Mouse (Mus musculus) liver, embryonic 11.5 days (tissue): Measurements from ENCODE around the gene Dock7. TPM values are rescaled to one million over a fixed set of nuclear protein-coding genes. Genes with fewer than 3 reads are reported as not detected.

Source experiments
- ATAC-seq: fragments of 200-750 bp; cut with Nextera tagmentation; replicated peaks from 2 replicates; pipeline ENCODE4 v1.8.0; 2017; ENCODE audit warnings: moderate number of reproducible peaks, mild to moderate bottlenecking, moderate TSS enrichment, moderate library complexity; ENCODE audit not compliant: low FRiP score
- DNase-seq: peaks from one replicate; pipeline ENCODE4 v3.0.0-alpha.2; 2017; ENCODE audit warnings: low spot score
- H3K27ac ChIP-seq: fragments of 300-500 bp; sonication (generic); 2 replicates; pipeline ENCODE4 v1.5.1; 2014; ENCODE audit warnings: mild to moderate bottlenecking, low read depth, low read length, control low read depth
- H3K27me3 ChIP-seq: fragments of 300-500 bp; sonication (generic); replicated peaks from 2 replicates; pipeline ENCODE4 v1.6.1; 2014; ENCODE audit warnings: low read length, mixed read lengths; ENCODE audit not compliant: control insufficient read depth, insufficient read depth
- H3K36me3 ChIP-seq: fragments of 300-500 bp; sonication (generic); 2 replicates; pipeline ENCODE4 v1.6.1; 2014; ENCODE audit warnings: mild to moderate bottlenecking, low read length, moderate library complexity, mixed read lengths; ENCODE audit not compliant: control insufficient read depth, insufficient read depth
- H3K4me1 ChIP-seq: fragments of 300-500 bp; sonication (generic); replicated peaks from 2 replicates; pipeline ENCODE4 v1.6.1; 2014; ENCODE audit warnings: low read length, mixed read lengths; ENCODE audit not compliant: control insufficient read depth, insufficient read depth
- H3K4me2 ChIP-seq: fragments of 300-500 bp; sonication (generic); 2 replicates; pipeline ENCODE4 v1.6.1; 2014; ENCODE audit warnings: mild to moderate bottlenecking, control low read depth, moderate library complexity
- H3K4me3 ChIP-seq: fragments of 300-500 bp; sonication (generic); 2 replicates; pipeline ENCODE4 v1.5.1; 2014; ENCODE audit warnings: low read depth, low read length, control low read depth
- H3K9ac ChIP-seq: fragments of 300-500 bp; sonication (generic); 2 replicates; pipeline ENCODE4 v1.6.1; 2014; ENCODE audit warnings: low read depth, low read length, control low read depth
- H3K9me3 ChIP-seq: fragments of 300-500 bp; sonication (generic); 2 replicates; pipeline ENCODE4 v1.6.1; 2016; ENCODE audit warnings: low read length, inconsistent platforms, mixed read lengths; ENCODE audit not compliant: control insufficient read depth
- WGBS: fragments of 180-500 bp; shearing (Covaris S2); extraction: QIAGEN DNeasy Blood & Tissue Kit; methylation state at CpG from one replicate; pipeline ENCODE4 v1.1.7; 2014; 5-methylcytosine and 5-hydroxymethylcytosine counted together
- polyA plus RNA-seq: library from polyadenylated mRNA; unstranded; fragments of >200 nt; fragmentation: Nextera tagmentation; extraction: Ambion mirVana; gene quantifications from 2 replicates; pipeline ENCODE4 v1.2.1, GENCODE M21; 2014

The Dock7 gene
- polyA plus RNA-seq = 39.0 and 39.9 TPM in 2 replicates

DNA sequence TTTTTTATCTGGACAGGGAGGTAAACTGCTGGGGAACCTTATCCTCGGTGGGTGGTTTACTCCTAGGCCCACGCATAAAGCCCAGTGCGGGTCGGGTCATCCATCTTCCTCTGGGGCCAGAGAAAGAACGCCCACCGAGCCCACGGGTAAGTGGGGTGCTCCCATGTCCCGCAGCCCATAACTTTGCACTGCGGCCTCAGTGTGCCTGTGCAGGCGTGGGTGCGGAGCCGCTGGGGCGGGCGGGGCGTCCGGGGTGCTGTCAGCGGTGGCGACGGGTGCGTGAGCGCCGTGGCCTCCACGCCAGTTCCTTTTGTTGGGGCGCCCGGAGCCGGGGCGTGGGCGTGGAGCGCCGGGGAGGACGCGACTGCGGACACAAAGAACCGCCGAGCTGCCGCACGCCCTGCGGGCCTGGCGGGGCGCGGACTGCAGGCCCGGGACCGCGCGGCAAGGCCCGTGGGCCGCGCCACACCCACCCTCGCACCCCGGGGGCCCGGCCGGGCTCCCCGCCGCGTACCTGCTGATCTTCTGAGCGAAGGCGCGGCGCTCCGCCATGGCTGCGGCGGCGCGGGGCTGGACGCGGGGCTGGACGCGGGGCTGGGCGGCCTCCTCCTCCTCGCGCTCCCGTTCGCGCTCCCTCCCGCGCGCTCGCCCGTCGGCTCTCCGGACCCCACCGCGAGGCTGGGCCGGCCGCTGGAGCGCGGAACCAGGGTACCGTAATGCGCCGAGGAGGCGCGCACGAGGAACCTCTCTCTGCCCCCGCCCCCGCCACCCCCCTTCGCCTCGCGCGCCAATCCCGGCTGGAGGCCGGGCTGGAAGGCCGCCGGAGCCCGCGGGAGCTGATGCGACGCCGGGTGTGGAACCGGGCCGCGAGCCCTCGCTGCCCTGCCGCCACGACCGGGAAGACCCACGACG is at the start of gene Dock7:
TSS of gene Dock7 (minus strand) at position 705 of the 912 bp plus-strand sequence.
- peak; percentile 84 for DNase-seq
- Histone ChIP-seq H3K27me3 (no peaks in the 10 kb centered on the region), H3K27ac (peak within 1 kb of the TSS; percentile 57; the same call in 1 of the 2 replicates), H3K9ac (peak within 1 kb of the TSS; percentile 94), H3K4me1 (peaks cover 21% of the 10 kb centered on the region), H3K4me3 (peak within 1 kb of the TSS; percentile 88), H3K9me3 (no peaks in the 10 kb centered on the region), H3K36me3 (no peaks in the 10 kb centered on the region), H3K4me2 (peak within 1 kb of the TSS; percentile 93)
- under 1% methylated on average over 89 of the region's 117 CpGs for WGBS
- peak; percentile 91 for ATAC-seq

- Histone ChIP-seq H3K4me2 (no peak overlapping the region), H3K4me1 (no peaks in the 10 kb centered on the region), H3K9me3 (no peaks in the 10 kb centered on the region), H3K27ac (no peak overlapping the region), H3K27me3 (no peaks in the 10 kb centered on the region; the same call in 1 of the 2 replicates), H3K4me3 (no peak overlapping the region), H3K9ac (no peak overlapping the region), H3K36me3 (no peaks in the 10 kb centered on the region)
- DNase-seq = no peak
- ATAC-seq = no peak
- 74% methylated on average over 5 of the region's 5 CpGs for WGBS
These were observed 48.2 kb upstream of the Dock7 start for GRCm38 (mm10) chr4:99168869-99169268.

DNA sequence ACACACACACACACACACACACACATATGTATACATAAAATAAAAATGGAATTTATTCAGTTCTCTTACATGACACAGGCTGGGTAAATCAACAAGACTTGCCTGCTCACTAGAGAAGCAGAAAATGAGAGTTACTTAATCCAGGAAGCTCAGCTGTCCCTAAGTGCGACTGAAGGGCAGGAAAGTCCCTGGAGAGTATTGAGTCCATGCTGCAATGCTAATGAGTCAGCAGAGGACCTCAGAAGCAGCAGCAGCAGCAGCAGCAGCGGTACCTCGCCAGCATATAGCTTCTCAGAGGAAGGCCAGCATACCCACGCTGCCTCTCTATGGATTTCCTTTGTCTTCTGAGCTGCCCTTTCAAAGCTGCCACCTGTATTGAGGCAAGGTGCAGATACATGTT is 42.8 kb upstream of the Dock7 start:
- no peak for DNase-seq
- WGBS = 28% methylated on average over 4 of the region's 4 CpGs

DNA sequence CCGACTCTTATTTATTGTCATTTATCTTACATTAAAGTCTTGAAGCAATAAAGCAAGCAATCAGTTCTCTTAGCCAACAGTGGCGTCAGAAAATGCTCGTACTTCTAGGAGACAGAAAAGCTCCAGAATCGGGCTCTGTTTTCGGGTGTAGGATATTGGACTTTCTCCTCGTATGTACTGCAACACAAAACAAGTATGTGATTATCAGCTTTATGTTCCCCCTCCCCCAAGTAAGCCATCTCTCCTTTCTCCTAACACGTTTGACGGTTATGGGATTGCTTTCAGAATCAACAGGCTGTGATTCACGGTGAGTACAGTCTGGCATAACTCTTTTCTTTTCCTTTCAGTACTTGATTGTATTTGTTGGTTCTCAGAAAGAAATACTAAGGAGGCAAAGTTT is 42.3 kb upstream of the Dock7 start:
- DNase-seq (no peak), ATAC-seq (no peak)
- 61% methylated on average over 9 of the region's 9 CpGs for WGBS

More for the DNA sequence above, 42.8 kb upstream of the Dock7 start:
- H3K4me1 ChIP-seq = no peaks in the 10 kb centered on the region; the same call in 1 of the 2 replicates
- H3K36me3 ChIP-seq = no peaks in the 10 kb centered on the region
- H3K9ac ChIP-seq = no peak overlapping the region
- no peak overlapping the region for H3K4me2 ChIP-seq
- no peak overlapping the region for H3K27ac ChIP-seq
- peaks cover 3% of the 10 kb centered on the region for H3K27me3 ChIP-seq
- H3K9me3 ChIP-seq = no peaks in the 10 kb centered on the region
- ATAC-seq = no peak
- no peak overlapping the region for H3K4me3 ChIP-seq

GRCm38 (mm10) chr4:99161457-99161971 is 40.8 kb upstream of the Dock7 start:
- Histone ChIP-seq H3K4me3 (no peak overlapping the region), H3K9ac (no peak overlapping the region), H3K4me2 (no peak overlapping the region), H3K36me3 (no peaks in the 10 kb centered on the region), H3K9me3 (no peaks in the 10 kb centered on the region), H3K27me3 (peaks cover 3% of the 10 kb centered on the region; the same call in 1 of the 2 replicates), H3K4me1 (peaks cover 2% of the 10 kb centered on the region; the same call in 1 of the 2 replicates), H3K27ac (no peak overlapping the region)
- DNase-seq (no peak), ATAC-seq (no peak)
- WGBS = 49% methylated on average over 6 of the region's 6 CpGs

More for the DNA sequence above, 42.3 kb upstream of the Dock7 start:
- H3K36me3 ChIP-seq = no peaks in the 10 kb centered on the region
- no peak overlapping the region for H3K9ac ChIP-seq
- no peak overlapping the region for H3K27ac ChIP-seq
- H3K4me1 ChIP-seq = no peaks in the 10 kb centered on the region; the same call in 1 of the 2 replicates
- no peak overlapping the region for H3K4me2 ChIP-seq
- H3K9me3 ChIP-seq = no peaks in the 10 kb centered on the region
- H3K27me3 ChIP-seq = peaks cover 3% of the 10 kb centered on the region
- H3K4me3 ChIP-seq = no peak overlapping the region

DNA sequence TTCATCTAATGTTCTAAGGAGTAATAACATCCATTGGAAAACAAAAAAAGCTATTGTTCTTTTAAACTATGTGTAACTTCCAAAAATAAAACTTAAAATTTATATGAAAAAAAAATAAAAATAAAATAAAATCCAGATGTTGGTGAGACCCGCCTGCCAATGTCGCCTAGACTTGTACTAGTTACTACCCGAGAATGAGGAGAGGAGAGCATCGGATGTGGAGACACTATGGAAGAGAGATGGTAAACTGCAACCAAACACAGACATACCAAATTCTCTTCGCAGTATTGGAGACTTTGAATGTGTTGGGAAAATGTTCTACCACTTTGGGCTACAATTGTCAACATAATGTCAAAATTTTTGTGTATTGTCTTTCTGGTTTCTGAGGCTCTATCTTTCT is 40.2 kb upstream of the Dock7 start:
- WGBS = 66% methylated on average over 5 of the region's 5 CpGs
- Histone ChIP-seq H3K27ac (no peak overlapping the region), H3K27me3 (peaks cover 3% of the 10 kb centered on the region; the same call in 1 of the 2 replicates), H3K9ac (no peak overlapping the region), H3K9me3 (no peaks in the 10 kb centered on the region), H3K4me2 (no peak overlapping the region), H3K36me3 (no peaks in the 10 kb centered on the region), H3K4me1 (peaks cover 2% of the 10 kb centered on the region; the same call in 1 of the 2 replicates), H3K4me3 (no peak overlapping the region)
- DNase-seq (no peak), ATAC-seq (no peak)

GRCm38 (mm10) chr4:99160414-99160813 is 39.7 kb upstream of the Dock7 start:
- DNase-seq = no peak
- peaks cover 3% of the 10 kb centered on the region; the same call in 1 of the 2 replicates for H3K27me3 ChIP-seq
- no peak overlapping the region for H3K9ac ChIP-seq
- peaks cover 2% of the 10 kb centered on the region; the same call in 1 of the 2 replicates for H3K4me1 ChIP-seq
- H3K36me3 ChIP-seq = no peaks in the 10 kb centered on the region
- WGBS = 34% methylated on average over 3 of the region's 3 CpGs
- H3K9me3 ChIP-seq = no peaks in the 10 kb centered on the region
- no peak for ATAC-seq
- no peak overlapping the region for H3K27ac ChIP-seq
- no peak overlapping the region for H3K4me3 ChIP-seq
- H3K4me2 ChIP-seq = no peak overlapping the region

DNA sequence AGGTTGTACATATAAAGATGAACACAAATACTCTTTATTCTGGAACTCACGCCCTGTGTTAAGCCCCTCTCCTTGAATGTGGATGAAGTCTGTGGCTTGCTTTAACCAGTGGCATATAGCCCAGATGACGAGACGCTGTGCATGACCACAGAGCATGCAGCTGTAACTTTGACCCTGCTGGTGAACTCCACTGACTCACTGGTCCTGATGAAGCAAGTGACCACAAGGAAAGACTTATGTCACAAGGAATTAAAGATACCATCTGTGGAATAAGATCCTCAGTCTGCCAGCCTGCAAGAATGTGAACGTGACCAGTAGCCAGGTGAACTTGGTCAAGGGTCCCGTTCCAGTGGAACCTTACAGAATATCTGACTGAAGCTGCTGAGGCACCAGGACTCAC is 37.8 kb upstream of the Dock7 start:
- no peak for ATAC-seq
- Histone ChIP-seq H3K36me3 (no peaks in the 10 kb centered on the region), H3K4me3 (no peak overlapping the region), H3K27me3 (peaks cover 3% of the 10 kb centered on the region; the same call in 1 of the 2 replicates), H3K9ac (no peak overlapping the region), H3K4me2 (no peak overlapping the region), H3K9me3 (no peaks in the 10 kb centered on the region), H3K4me1 (peaks cover 2% of the 10 kb centered on the region; the same call in 1 of the 2 replicates), H3K27ac (no peak overlapping the region)
- 76% methylated on average over 5 of the region's 5 CpGs for WGBS
- no peak for DNase-seq
